Mouse (Mus musculus): ENCODE results near the gene Fam219a.

- TF ChIP-seq CTCF (IDR thresholded peaks at IDR 0.05; ENCODE audit: extremely low read depth, insufficient read depth, insufficient read length, insufficient replicate concordance) (no peak), POLR2A (IDR thresholded peaks at IDR 0.05; ENCODE audit: low read depth, low read length) (no peak)
These were observed 46.6 kb upstream of the Fam219a start for GRCm38 (mm10) chr4:41615661-41616599.
